Mouse (Mus musculus) hindbrain, embryonic 10.5 days (tissue): ENCODE results near the gene Olfr68. TPM values are rescaled to one million over a fixed set of nuclear protein-coding genes. Genes with fewer than 3 reads are reported as not detected.
"Not testable (repeated sequence)": the region's sequence is repeated elsewhere in the genome, so short reads cannot be mapped to it uniquely, and the experiment has no call there.

ENCODE experiments used
- DNase-seq: peaks from one replicate; pipeline ENCODE4 v3.0.0-alpha.2; 2017; ENCODE audit warnings: low spot score
- H3K27ac ChIP-seq: fragments of 300-500 bp; sonication (generic); 2 replicates; pipeline ENCODE4 v1.5.1; 2016; ENCODE audit warnings: mild to moderate bottlenecking, moderate library complexity
- H3K27me3 ChIP-seq: fragments of 300-500 bp; sonication (generic); 2 replicates; pipeline ENCODE4 v1.6.1; 2016; ENCODE audit warnings: mild to moderate bottlenecking; ENCODE audit not compliant: poor library complexity, insufficient read depth, severe bottlenecking
- H3K36me3 ChIP-seq: fragments of 300-500 bp; sonication (generic); 2 replicates; pipeline ENCODE4 v1.6.1; 2016; ENCODE audit warnings: mild to moderate bottlenecking, moderate library complexity
- H3K4me1 ChIP-seq: fragments of 300-500 bp; sonication (generic); replicated peaks from 2 replicates; pipeline ENCODE4 v1.6.1; 2016; ENCODE audit warnings: mild to moderate bottlenecking
- H3K4me3 ChIP-seq: fragments of 300-500 bp; sonication (generic); 2 replicates; pipeline ENCODE4 v1.5.1; 2016; ENCODE audit warnings: mild to moderate bottlenecking, moderate library complexity
- H3K9me3 ChIP-seq: fragments of 300-500 bp; sonication (generic); 2 replicates; pipeline ENCODE4 v1.6.1; 2016; ENCODE audit warnings: mild to moderate bottlenecking, moderate library complexity
- WGBS: fragments of 180-500 bp; shearing (Covaris S2); methylation state at CpG from one replicate; pipeline ENCODE4 v1.1.7; 2016; 5-methylcytosine and 5-hydroxymethylcytosine counted together
- polyA plus RNA-seq: library from polyadenylated mRNA; unstranded; fragments of >200 nt; fragmentation: Nextera tagmentation; extraction: Ambion mirVana; gene quantifications from 2 replicates; pipeline ENCODE4 v1.2.1, GENCODE M21; 2016

Olfr68 gene
- not detected in 2 replicates for polyA plus RNA-seq

GRCm38 (mm10) chr7:103779598-103779997, at the start of gene Olfr68:
Gene Olfr68, minus strand, starts transcription at chr7:103779698.
- no peak for DNase-seq
- Histone ChIP-seq H3K4me1 (no peaks in the 10 kb centered on the region), H3K27me3 (no peaks in the 10 kb centered on the region), H3K9me3 (no peaks in the 10 kb centered on the region), H3K4me3 (no peak within 1 kb of the TSS), H3K36me3 (no peaks in the 10 kb centered on the region), H3K27ac (no peak within 1 kb of the TSS)
- WGBS, result 80% methylated on average over 3 of the region's 3 CpGs

- no peak within 1 kb of the TSS for H3K4me3 ChIP-seq
- no peak for DNase-seq
- H3K36me3 ChIP-seq, result no peaks in the 10 kb centered on the region
- 97% methylated on average over 4 of the region's 4 CpGs for WGBS
- H3K27ac ChIP-seq, result no peak within 1 kb of the TSS
- no peaks in the 10 kb centered on the region for H3K9me3 ChIP-seq
- H3K27me3 ChIP-seq, result no peaks in the 10 kb centered on the region
- H3K4me1 ChIP-seq, result no peaks in the 10 kb centered on the region
These were observed 48.3 kb upstream of the Olfr68 start, which contains the start of gene Hbb-bs for GRCm38 (mm10) chr7:103827808-103828207. Gene Hbb-bs, minus strand, starts transcription at chr7:103828096.

DNA sequence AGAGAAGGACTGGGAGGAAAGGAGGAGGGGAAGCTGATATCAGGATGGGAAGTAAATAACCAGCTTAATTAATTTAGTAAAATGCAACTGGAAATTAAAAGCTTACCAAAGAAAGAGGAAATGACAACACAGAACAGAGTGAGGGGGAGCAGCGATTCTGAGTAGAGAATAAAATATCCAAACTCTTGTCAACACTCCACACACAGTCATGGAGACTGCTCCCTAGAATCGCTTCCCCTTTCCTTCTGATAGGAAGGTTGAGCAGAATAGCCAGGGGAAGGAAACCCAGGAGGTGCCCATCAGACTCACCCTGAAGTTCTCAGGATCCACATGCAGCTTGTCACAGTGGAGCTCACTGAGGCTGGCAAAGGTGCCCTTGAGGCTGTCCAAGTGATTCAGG, 47.6 kb upstream of the Olfr68 start:
- H3K27ac ChIP-seq, H3K27me3 ChIP-seq, H3K36me3 ChIP-seq, H3K4me3 ChIP-seq, H3K9me3 ChIP-seq, DNase-seq, H3K4me1 ChIP-seq: not testable (repeated sequence)
- no CpG with 5 or more reads among the region's 2 CpGs for WGBS

GRCm38 (mm10) chr7:103826255-103826887, 46.9 kb upstream of the Olfr68 start:
- DNase-seq, result no peak
- H3K9me3 ChIP-seq, result no peaks in the 10 kb centered on the region
- no peak overlapping the region for H3K4me3 ChIP-seq
- no peaks in the 10 kb centered on the region for H3K27me3 ChIP-seq
- H3K36me3 ChIP-seq, result no peaks in the 10 kb centered on the region
- H3K27ac ChIP-seq, result no peak overlapping the region
- no peaks in the 10 kb centered on the region for H3K4me1 ChIP-seq
- 60% methylated on average over 3 of the region's 3 CpGs for WGBS

DNA sequence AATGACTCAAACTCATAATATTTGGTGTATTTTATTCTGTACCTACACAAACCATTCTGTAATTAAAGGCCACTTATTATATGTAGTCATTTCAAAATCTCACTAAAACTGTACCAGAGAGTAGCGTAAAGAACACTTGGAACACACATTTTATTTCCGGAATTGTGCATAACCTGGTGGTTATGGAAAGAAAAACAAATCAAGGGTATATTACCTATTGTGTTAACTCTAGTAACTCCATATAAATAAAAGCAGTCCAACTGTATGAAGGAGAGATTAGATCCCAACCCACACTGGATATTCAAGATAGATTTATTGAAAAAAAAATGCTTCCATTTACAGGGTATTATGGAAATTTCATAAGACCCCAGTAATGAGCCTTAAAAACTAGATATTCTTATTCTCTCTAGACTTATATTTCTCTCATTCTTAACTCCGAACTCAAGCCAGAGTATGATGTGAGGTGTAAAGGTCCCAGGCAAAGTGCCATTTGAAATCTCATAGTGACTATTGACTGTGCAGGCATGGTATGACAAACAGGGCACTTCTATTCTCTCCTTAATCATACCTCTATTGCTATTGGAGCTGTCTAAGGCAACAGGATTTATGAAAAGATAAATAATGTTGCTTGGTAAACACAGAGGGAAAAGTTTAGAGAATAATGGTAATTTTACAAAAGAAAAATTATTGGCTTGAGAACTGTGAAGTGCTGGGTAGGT, 46.2 kb upstream of the Olfr68 start:
- H3K36me3 ChIP-seq, result no peaks in the 10 kb centered on the region
- 91% methylated on average over 3 of the region's 3 CpGs for WGBS
- DNase-seq, result no peak
- H3K27ac ChIP-seq, result no peak overlapping the region
- no peak overlapping the region for H3K4me3 ChIP-seq
- no peaks in the 10 kb centered on the region for H3K4me1 ChIP-seq
- no peaks in the 10 kb centered on the region for H3K9me3 ChIP-seq
- H3K27me3 ChIP-seq, result no peaks in the 10 kb centered on the region

DNA sequence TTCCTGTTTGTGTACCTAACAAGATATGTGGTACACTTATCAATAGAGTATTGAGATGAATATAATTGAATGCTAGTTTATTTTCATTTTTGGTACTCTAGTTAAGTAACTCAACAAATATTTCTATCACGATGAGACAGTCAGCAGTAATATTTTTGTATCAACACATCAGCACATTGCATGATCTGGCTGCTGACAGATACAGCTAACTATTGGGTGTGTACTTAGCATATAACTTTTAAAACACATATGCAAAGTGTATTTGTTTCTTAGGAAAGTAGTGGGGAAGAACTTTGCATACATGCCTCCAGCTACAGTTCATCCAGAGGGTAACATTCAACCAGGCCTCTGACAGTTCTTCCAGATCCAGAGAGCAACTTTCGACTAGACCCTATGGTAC, 45.1 kb upstream of the Olfr68 start:
- Histone ChIP-seq H3K4me1 (no peaks in the 10 kb centered on the region), H3K27me3 (no peaks in the 10 kb centered on the region), H3K27ac (no peak overlapping the region), H3K4me3 (no peak overlapping the region), H3K36me3 (no peaks in the 10 kb centered on the region), H3K9me3 (no peaks in the 10 kb centered on the region)
- 88% methylated on average over 2 of the region's 2 CpGs for WGBS
- DNase-seq, result no peak

- not testable (repeated sequence) for H3K4me3 ChIP-seq, DNase-seq, H3K36me3 ChIP-seq, H3K27ac ChIP-seq, H3K9me3 ChIP-seq, H3K4me1 ChIP-seq, H3K27me3 ChIP-seq
- WGBS, result 89% methylated on average over 1 of the region's 2 CpGs
These were observed 35.6 kb upstream of the Olfr68 start for GRCm38 (mm10) chr7:103815085-103815484.

GRCm38 (mm10) chr7:103813766-103814165, 34.3 kb upstream of the Olfr68 start, which contains the start of gene Hbb-bt:
Gene Hbb-bt, minus strand, starts transcription at chr7:103813996.
- 83% methylated on average over 3 of the region's 3 CpGs for WGBS
- H3K9me3 ChIP-seq, result no peaks in the 10 kb centered on the region
- H3K36me3 ChIP-seq, result no peaks in the 10 kb centered on the region

DNA sequence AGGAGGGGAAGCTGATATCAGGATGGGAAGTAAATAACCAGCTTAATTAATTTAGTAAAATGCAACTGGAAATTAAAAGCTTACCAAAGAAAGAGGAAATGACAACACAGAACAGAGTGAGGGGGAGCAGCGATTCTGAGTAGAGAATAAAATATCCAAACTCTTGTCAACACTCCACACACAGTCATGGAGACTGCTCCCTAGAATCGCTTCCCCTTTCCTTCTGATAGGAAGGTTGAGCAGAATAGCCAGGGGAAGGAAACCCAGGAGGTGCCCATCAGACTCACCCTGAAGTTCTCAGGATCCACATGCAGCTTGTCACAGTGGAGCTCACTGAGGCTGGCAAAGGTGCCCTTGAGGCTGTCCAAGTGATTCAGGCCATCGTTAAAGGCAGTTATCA, 33.7 kb upstream of the Olfr68 start:
- H3K36me3 ChIP-seq, DNase-seq, H3K27me3 ChIP-seq, H3K4me1 ChIP-seq, H3K4me3 ChIP-seq, H3K27ac ChIP-seq, H3K9me3 ChIP-seq: not testable (repeated sequence)
- no CpG with 5 or more reads among the region's 3 CpGs for WGBS

More at GRCm38 (mm10) chr7:103813766-103814165, 34.3 kb upstream of the Olfr68 start, which contains the start of gene Hbb-bt:
- Histone ChIP-seq H3K4me1 (no peaks in the 10 kb centered on the region), H3K4me3 (no peak within 1 kb of the TSS), H3K27ac (no peak within 1 kb of the TSS), H3K27me3 (no peaks in the 10 kb centered on the region)
- no peak for DNase-seq

GRCm38 (mm10) chr7:103812174-103812573, 32.7 kb upstream of the Olfr68 start:
- no peaks in the 10 kb centered on the region for H3K9me3 ChIP-seq
- no peaks in the 10 kb centered on the region for H3K4me1 ChIP-seq
- no peaks in the 10 kb centered on the region for H3K27me3 ChIP-seq
- no peaks in the 10 kb centered on the region for H3K36me3 ChIP-seq
- H3K27ac ChIP-seq, result no peak overlapping the region
- 82% methylated on average over 1 of the region's 1 CpGs for WGBS
- no peak overlapping the region for H3K4me3 ChIP-seq
- no peak for DNase-seq

DNA sequence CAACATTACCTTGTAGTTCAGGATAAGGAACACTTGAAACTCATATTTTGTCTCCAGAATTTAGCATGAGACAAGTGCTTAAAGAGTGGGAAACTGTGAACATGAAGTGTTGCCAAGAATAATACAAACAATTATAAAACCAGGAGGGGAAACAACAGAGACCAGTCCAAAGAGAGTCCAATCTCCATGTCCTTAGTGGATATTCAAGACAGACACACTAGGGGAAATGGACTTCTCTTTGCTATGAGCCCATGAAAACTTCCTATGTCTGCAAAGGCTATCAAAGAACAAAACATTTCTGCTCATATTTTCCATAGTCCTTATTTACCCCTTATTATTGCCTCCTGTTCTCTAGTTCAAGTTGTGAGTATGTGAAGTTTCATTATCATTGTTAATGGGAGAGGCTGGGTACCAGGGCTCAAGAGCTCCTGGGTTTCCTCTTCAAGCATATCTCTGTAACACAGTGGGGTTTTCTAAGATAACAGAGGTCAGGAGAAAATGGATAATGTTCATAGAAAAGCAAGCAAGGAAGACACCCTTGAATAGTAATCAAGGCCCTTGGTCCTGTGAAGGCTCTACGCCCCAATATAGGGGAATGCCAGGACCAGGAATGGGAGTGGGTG, 31.8 kb upstream of the Olfr68 start:
- no peak for DNase-seq
- 89% methylated on average over 1 of the region's 1 CpGs for WGBS
- H3K4me1 ChIP-seq, result no peaks in the 10 kb centered on the region
- no peak overlapping the region for H3K4me3 ChIP-seq
- H3K9me3 ChIP-seq, result no peaks in the 10 kb centered on the region
- no peak overlapping the region for H3K27ac ChIP-seq
- no peaks in the 10 kb centered on the region for H3K36me3 ChIP-seq
- no peaks in the 10 kb centered on the region for H3K27me3 ChIP-seq

- 78% methylated on average over 3 of the region's 3 CpGs for WGBS
- no peak overlapping the region for H3K4me3 ChIP-seq
These were observed 31.2 kb upstream of the Olfr68 start for GRCm38 (mm10) chr7:103810746-103811145.

DNA sequence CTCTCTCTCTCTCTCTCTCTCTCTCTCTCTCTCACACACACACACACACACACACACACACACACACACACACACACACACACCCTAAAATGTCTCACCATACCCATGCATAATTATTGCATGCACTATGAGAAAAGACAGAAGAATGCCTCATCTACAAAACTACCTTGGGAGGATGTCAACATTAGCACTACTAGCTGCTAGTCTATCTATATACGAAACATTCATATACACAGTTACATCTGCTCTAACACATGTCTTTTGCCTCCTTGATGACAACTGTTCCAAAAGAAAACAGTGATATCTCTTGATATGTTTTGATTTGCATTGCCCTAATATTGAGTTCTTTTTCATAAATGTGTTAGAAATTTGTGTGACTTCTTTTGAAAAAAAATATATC, 30.8 kb upstream of the Olfr68 start:
- no peak for DNase-seq
- Histone ChIP-seq H3K4me3 (no peak overlapping the region), H3K4me1 (no peaks in the 10 kb centered on the region), H3K27ac (no peak overlapping the region), H3K9me3 (no peaks in the 10 kb centered on the region), H3K36me3 (no peaks in the 10 kb centered on the region), H3K27me3 (no peaks in the 10 kb centered on the region)
- 92% methylated on average over 1 of the region's 1 CpGs for WGBS

More at GRCm38 (mm10) chr7:103810746-103811145, 31.2 kb upstream of the Olfr68 start:
- DNase-seq, result no peak
- Histone ChIP-seq H3K27me3 (no peaks in the 10 kb centered on the region), H3K36me3 (no peaks in the 10 kb centered on the region), H3K4me1 (no peaks in the 10 kb centered on the region), H3K9me3 (no peaks in the 10 kb centered on the region), H3K27ac (no peak overlapping the region)
